Mouse (Mus musculus): ENCODE data around the gene Rgs16. TPM values are rescaled to one million over a fixed set of nuclear protein-coding genes. Genes with fewer than 3 reads are reported as not detected.
A peak's percentile ranks its signal among the peaks of the same experiment; 100 is the strongest.

The Rgs16 gene
- polyA plus RNA-seq, 1 experiment from 2014 or later: 13.0 TPM

GRCm38 (mm10) chr1:153700448-153701063 is 39.6 kb upstream of the Rgs16 start:
- peaks cover 13% of the 10 kb centered on the region for H3K4me1 ChIP-seq (ENCODE audit: control insufficient read depth, insufficient read depth, low read length)
- ATAC-seq (ENCODE audit: insufficient read depth, low FRiP score, low TSS enrichment) (no peak), DNase-seq (ENCODE audit: low spot score) (no peak)
- no peak overlapping the region for H3K27ac ChIP-seq (ENCODE audit: low read depth, low read length)
- no peaks in the 10 kb centered on the region for H3K36me3 ChIP-seq (ENCODE audit: control insufficient read depth, insufficient read depth, low read length)
- no peak overlapping the region for H3K4me3 ChIP-seq (ENCODE audit: low read depth, low read length)
- no peak overlapping the region for H3K4me2 ChIP-seq (ENCODE audit: low read depth)
- H3K27me3 ChIP-seq (ENCODE audit: control insufficient read depth, insufficient read depth, low read length): no peaks in the 10 kb centered on the region
- no peaks in the 10 kb centered on the region for H3K9me3 ChIP-seq (ENCODE audit: control insufficient read depth, low read length)
- no peak overlapping the region for H3K9ac ChIP-seq (ENCODE audit: low read length)
- 89% methylated on average over 11 of the region's 11 CpGs for WGBS

DNA sequence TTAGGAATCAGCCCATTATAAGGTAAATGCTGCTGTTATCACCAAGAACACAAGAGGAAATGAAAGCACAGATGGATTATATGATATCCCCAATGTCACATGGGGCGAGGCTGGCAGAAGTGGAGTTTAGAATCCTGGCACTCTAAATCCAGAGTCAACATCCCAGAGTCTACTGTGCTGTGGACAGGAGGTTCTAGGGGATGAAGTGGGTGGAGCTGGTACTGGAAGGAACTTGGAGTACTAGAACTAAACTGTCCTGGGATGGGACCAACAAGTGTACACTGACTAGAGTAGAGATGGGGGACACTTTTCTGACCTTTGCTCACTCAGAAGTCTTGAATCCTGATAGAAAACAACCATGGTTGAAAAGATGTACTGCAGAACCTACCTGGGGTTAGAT is 38.7 kb upstream of the Rgs16 start:
- Histone ChIP-seq H3K4me3 (ENCODE audit: low read depth, low read length) (no peak overlapping the region), H3K27me3 (ENCODE audit: control insufficient read depth, insufficient read depth, low read length) (no peaks in the 10 kb centered on the region), H3K27ac (ENCODE audit: low read depth, low read length) (no peak overlapping the region), H3K4me2 (ENCODE audit: low read depth) (no peak overlapping the region), H3K4me1 (ENCODE audit: control insufficient read depth, insufficient read depth, low read length) (peaks cover 13% of the 10 kb centered on the region), H3K9me3 (ENCODE audit: control insufficient read depth, low read length) (no peaks in the 10 kb centered on the region), H3K36me3 (ENCODE audit: control insufficient read depth, insufficient read depth, low read length) (no peaks in the 10 kb centered on the region), H3K9ac (ENCODE audit: low read length) (no peak overlapping the region)
- no peak for DNase-seq (ENCODE audit: low spot score)
- no peak for ATAC-seq (ENCODE audit: insufficient read depth, low FRiP score, low TSS enrichment)
- WGBS: 90% methylated on average over 1 of the region's 1 CpGs

DNA sequence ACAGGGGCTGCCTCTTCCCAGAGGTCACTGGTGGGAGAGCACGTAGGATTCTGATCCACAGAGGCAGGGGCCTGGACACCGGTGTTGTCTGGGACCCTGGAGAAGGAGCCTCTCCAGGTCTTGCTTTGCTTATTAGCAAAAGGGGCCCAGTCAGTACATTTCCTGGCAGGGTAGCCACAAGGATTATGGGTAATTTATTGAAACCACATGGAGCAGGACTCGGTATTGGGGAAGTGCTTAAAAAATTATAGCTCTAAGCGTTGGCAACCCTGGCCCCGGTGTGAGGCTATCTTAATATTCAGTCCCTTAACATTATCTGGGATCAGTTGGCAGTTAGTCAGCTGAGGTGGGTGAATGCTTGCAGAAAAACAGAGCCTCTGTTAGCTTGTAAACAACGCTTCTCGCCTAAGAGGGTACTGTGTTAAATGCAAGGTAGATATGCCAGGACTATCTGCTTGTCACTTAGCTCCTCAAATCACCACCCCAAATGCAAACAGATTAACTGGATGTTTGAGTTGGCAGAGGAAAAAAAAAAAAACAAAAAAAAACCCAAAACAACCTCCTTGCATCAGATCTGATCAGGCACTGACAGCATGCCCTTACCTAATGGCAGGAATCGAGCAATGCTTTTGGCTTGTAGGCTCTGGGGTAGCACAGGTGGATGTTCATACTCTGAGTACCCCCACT is 37.8 kb upstream of the Rgs16 start:
- Histone ChIP-seq H3K9ac (ENCODE audit: low read length) (no peak overlapping the region), H3K36me3 (ENCODE audit: control insufficient read depth, insufficient read depth, low read length) (no peaks in the 10 kb centered on the region), H3K4me2 (ENCODE audit: low read depth) (no peak overlapping the region), H3K9me3 (ENCODE audit: control insufficient read depth, low read length) (no peaks in the 10 kb centered on the region), H3K27me3 (ENCODE audit: control insufficient read depth, insufficient read depth, low read length) (no peaks in the 10 kb centered on the region), H3K4me3 (ENCODE audit: low read depth, low read length) (no peak overlapping the region), H3K27ac (ENCODE audit: low read depth, low read length) (no peak overlapping the region), H3K4me1 (ENCODE audit: control insufficient read depth, insufficient read depth, low read length) (peaks cover 13% of the 10 kb centered on the region)
- no peak for DNase-seq (ENCODE audit: low spot score)
- ATAC-seq (ENCODE audit: insufficient read depth, low FRiP score, low TSS enrichment): no peak
- 84% methylated on average over 8 of the region's 8 CpGs for WGBS

GRCm38 (mm10) chr1:153702853-153703410 is 37.2 kb upstream of the Rgs16 start:
- 70% methylated on average over 8 of the region's 8 CpGs for WGBS

GRCm38 (mm10) chr1:153703445-153703991 is 36.6 kb upstream of the Rgs16 start:
- ATAC-seq (ENCODE audit: insufficient read depth, low FRiP score, low TSS enrichment) (peak; percentile 64; the same call in 1 of the 2 replicates), DNase-seq (ENCODE audit: low spot score) (peak; percentile 52)
- Histone ChIP-seq H3K9me3 (ENCODE audit: control insufficient read depth, low read length) (no peaks in the 10 kb centered on the region), H3K9ac (ENCODE audit: low read length) (no peak overlapping the region), H3K4me2 (ENCODE audit: low read depth) (peak overlapping the region; percentile 2; the same call in 1 of the 2 replicates), H3K4me1 (ENCODE audit: control insufficient read depth, insufficient read depth, low read length) (peaks cover 13% of the 10 kb centered on the region), H3K27me3 (ENCODE audit: control insufficient read depth, insufficient read depth, low read length) (no peaks in the 10 kb centered on the region), H3K4me3 (ENCODE audit: low read depth, low read length) (no peak overlapping the region), H3K36me3 (ENCODE audit: control insufficient read depth, insufficient read depth, low read length) (no peaks in the 10 kb centered on the region), H3K27ac (ENCODE audit: low read depth, low read length) (no peak overlapping the region; the same call in 1 of the 2 replicates)
- 14% methylated on average over 12 of the region's 12 CpGs for WGBS

More at GRCm38 (mm10) chr1:153702853-153703410, 37.2 kb upstream of the Rgs16 start:
- Histone ChIP-seq H3K9ac (ENCODE audit: low read length) (no peak overlapping the region), H3K4me2 (ENCODE audit: low read depth) (no peak overlapping the region), H3K27ac (ENCODE audit: low read depth, low read length) (peak overlapping the region; percentile 5; the same call in 1 of the 2 replicates), H3K4me3 (ENCODE audit: low read depth, low read length) (no peak overlapping the region), H3K4me1 (ENCODE audit: control insufficient read depth, insufficient read depth, low read length) (peaks cover 13% of the 10 kb centered on the region), H3K9me3 (ENCODE audit: control insufficient read depth, low read length) (no peaks in the 10 kb centered on the region), H3K36me3 (ENCODE audit: control insufficient read depth, insufficient read depth, low read length) (no peaks in the 10 kb centered on the region), H3K27me3 (ENCODE audit: control insufficient read depth, insufficient read depth, low read length) (no peaks in the 10 kb centered on the region)
- ATAC-seq (ENCODE audit: insufficient read depth, low FRiP score, low TSS enrichment) (0 out of 2 replicates have a peak, but pooled peaks have one; percentile 7), DNase-seq (ENCODE audit: low spot score) (no peak)

DNA sequence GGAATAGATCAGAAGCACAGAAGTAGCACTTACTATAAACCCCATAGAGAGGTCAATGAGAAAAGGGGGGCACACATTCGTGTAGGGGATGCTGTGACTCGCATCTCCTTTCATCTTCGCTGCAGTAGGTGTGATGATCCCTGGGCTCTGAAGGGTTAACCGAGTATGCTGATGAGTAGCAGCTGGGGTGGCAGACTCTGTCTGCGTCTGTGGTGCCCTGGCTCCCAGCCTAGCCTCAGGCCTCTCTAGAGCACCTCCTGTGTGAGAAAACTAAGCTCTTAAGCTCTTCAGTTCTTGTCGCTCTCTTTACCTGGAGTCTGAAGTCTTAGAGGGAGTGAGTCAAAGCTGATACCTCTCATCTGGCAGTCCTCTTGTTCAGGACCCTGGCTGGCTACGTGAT is 36.0 kb upstream of the Rgs16 start:
- ATAC-seq (ENCODE audit: insufficient read depth, low FRiP score, low TSS enrichment) (no peak), DNase-seq (ENCODE audit: low spot score) (no peak)
- no peak overlapping the region for H3K4me3 ChIP-seq (ENCODE audit: low read depth, low read length)
- WGBS: 11% methylated on average over 7 of the region's 7 CpGs
- H3K9ac ChIP-seq (ENCODE audit: low read length): no peak overlapping the region
- no peaks in the 10 kb centered on the region for H3K9me3 ChIP-seq (ENCODE audit: control insufficient read depth, low read length)
- H3K4me1 ChIP-seq (ENCODE audit: control insufficient read depth, insufficient read depth, low read length): peaks cover 13% of the 10 kb centered on the region
- no peaks in the 10 kb centered on the region for H3K36me3 ChIP-seq (ENCODE audit: control insufficient read depth, insufficient read depth, low read length)
- no peaks in the 10 kb centered on the region for H3K27me3 ChIP-seq (ENCODE audit: control insufficient read depth, insufficient read depth, low read length)
- H3K4me2 ChIP-seq (ENCODE audit: low read depth): no peak overlapping the region
- no peak overlapping the region for H3K27ac ChIP-seq (ENCODE audit: low read depth, low read length)

- Histone ChIP-seq H3K36me3 (ENCODE audit: control insufficient read depth, insufficient read depth, low read length) (no peaks in the 10 kb centered on the region), H3K9me3 (ENCODE audit: control insufficient read depth, low read length) (no peaks in the 10 kb centered on the region), H3K27ac (ENCODE audit: low read depth, low read length) (no peak overlapping the region), H3K9ac (ENCODE audit: low read length) (no peak overlapping the region), H3K4me1 (ENCODE audit: control insufficient read depth, insufficient read depth, low read length) (peaks cover 13% of the 10 kb centered on the region), H3K4me3 (ENCODE audit: low read depth, low read length) (no peak overlapping the region), H3K4me2 (ENCODE audit: low read depth) (no peak overlapping the region), H3K27me3 (ENCODE audit: control insufficient read depth, insufficient read depth, low read length) (no peaks in the 10 kb centered on the region)
- DNase-seq (ENCODE audit: low spot score) (peak; percentile 42), ATAC-seq (ENCODE audit: insufficient read depth, low FRiP score, low TSS enrichment) (peak; percentile 51; the same call in 1 of the 2 replicates)
- 20% methylated on average over 3 of the region's 3 CpGs for WGBS
Measured at GRCm38 (mm10) chr1:153704996-153705395, 35.2 kb upstream of the Rgs16 start.

- WGBS: 87% methylated on average over 5 of the region's 5 CpGs
- no peaks in the 10 kb centered on the region for H3K27me3 ChIP-seq (ENCODE audit: control insufficient read depth, insufficient read depth, low read length)
- no peak overlapping the region for H3K9ac ChIP-seq (ENCODE audit: low read length)
- no peak overlapping the region for H3K4me3 ChIP-seq (ENCODE audit: low read depth, low read length)
- DNase-seq (ENCODE audit: low spot score) (no peak), ATAC-seq (ENCODE audit: insufficient read depth, low FRiP score, low TSS enrichment) (no peak)
- no peaks in the 10 kb centered on the region for H3K9me3 ChIP-seq (ENCODE audit: control insufficient read depth, low read length)
- H3K4me1 ChIP-seq (ENCODE audit: control insufficient read depth, insufficient read depth, low read length): peaks cover 8% of the 10 kb centered on the region; the same call in 1 of the 2 replicates
- no peak overlapping the region for H3K27ac ChIP-seq (ENCODE audit: low read depth, low read length)
- no peak overlapping the region for H3K4me2 ChIP-seq (ENCODE audit: low read depth)
- no peaks in the 10 kb centered on the region for H3K36me3 ChIP-seq (ENCODE audit: control insufficient read depth, insufficient read depth, low read length)
Measured at GRCm38 (mm10) chr1:153708626-153709025, 31.5 kb upstream of the Rgs16 start.
